Mouse (Mus musculus): ENCODE measurements around the gene Tcf7l2.

DNA sequence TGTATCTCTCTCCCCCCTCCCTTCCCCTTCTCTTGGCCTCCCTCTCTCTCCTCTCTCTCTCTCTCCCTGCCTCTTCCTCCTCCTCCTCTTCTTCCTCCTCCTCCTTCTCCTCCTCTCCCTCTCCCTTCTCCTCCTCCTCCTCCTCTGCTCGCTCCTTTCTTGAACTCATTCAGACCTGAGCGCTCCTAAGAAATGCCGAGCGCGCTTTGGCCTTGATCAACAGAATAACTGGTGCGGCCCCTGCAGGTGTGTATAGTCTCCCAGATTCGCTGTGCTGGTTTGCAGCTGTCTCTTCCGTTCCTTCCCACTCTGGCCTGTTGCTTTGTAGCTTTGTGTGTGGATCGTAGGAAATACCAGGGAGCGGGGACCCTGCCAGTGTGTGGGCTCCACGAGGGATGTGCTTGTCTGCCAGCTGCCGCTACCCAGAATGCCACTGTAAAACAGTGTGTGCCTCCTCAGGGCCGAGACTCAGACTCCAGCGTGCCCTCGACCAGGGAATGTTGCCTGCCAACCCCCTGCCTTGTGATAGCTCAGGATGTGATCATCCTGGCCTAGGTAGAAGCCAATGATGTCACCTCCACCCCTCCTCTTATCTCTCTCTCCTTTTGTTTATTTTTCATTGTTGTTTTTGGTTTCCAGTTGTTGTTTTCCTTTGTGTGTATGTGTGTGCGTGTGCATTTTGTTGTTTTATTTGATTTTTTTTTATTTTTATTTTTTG is 184.3 kb downstream of the Tcf7l2 start:
- TF ChIP-seq ZNF384 (IDR thresholded peaks at IDR 0.05; ENCODE audit: low read depth, low read length) (no peak), HCFC1 (IDR thresholded peaks at IDR 0.05; ENCODE audit: borderline replicate concordance, insufficient read depth, low read length) (no peak), CHD2 (IDR thresholded peaks at IDR 0.05; ENCODE audit: low read depth, low read length) (no peak)

Data from ES-E14 (cell line).